Mouse (Mus musculus) myocyte (in vitro differentiated cells): ENCODE measurements at regions not wholly inside any gene's neighbourhood (a gene's known extent, or its start where the extent isn't known, plus 50 kb on each side); places are given as distances from the start of the nearest gene placed in this dataset.

Source experiments
- MYOD1 ChIP-seq, 3 experiments: IDR thresholded peaks; one replicate each; pipeline ENCODE4 v1.6.1; 2011; ENCODE audit warnings: control low read depth in 2 of 3, low read depth in 2 of 3, mild to moderate bottlenecking in 2 of 3, moderate library complexity in 1 of 3; ENCODE audit not compliant: insufficient read length in 2 of 3, control insufficient read depth in 1 of 3
- POLR2A ChIP-seq: IDR thresholded peaks from one replicate; pipeline ENCODE4 v1.6.1; 2011; ENCODE audit warnings: low read depth, mild to moderate bottlenecking, control low read depth, moderate library complexity; ENCODE audit not compliant: insufficient read length
- POLR2AphosphoS2 ChIP-seq: IDR thresholded peaks from one replicate; pipeline ENCODE4 v1.6.1; 2011; ENCODE audit warnings: low read depth, control low read depth; ENCODE audit not compliant: insufficient read length

DNA sequence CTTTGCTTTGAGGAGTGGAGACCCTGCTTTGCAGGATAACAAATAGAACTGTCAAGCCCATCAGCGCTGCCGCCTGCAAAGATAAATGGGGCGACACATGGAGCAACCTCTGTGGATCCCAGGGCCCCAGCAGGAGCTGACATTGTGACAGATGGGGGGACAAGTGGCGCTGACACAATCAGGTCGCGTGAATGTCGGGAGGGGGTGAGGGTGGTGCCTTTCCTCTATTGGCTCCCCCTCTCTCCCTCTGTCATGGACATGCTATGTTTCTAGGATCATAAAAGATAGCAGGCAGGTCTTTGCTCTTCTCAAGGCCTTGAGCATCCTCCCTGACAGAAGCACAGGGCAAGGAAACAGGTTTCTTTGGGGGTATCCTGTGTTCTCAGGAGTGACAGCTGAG lies 177.8 kb downstream of the Sec16b start:
- TF ChIP-seq POLR2A: no peak
- TF ChIP-seq POLR2AphosphoS2: no peak
- no peak for TF ChIP-seq MYOD1 (IDR thresholded peaks at IDR 0.05; ENCODE audit: control insufficient read depth in 1 of 3, insufficient read length in 2 of 3, low read depth in 2 of 3)
